Mouse (Mus musculus): ENCODE results near the gene Ptprb. TPM values are rescaled to one million over a fixed set of nuclear protein-coding genes. Genes with fewer than 3 reads are reported as not detected.

Gene Ptprb
- 4.2 and 5.0 TPM in 2 replicates for polyA plus RNA-seq (2015; fragmentation: Nextera tagmentation; extraction: Ambion mirVana)

DNA sequence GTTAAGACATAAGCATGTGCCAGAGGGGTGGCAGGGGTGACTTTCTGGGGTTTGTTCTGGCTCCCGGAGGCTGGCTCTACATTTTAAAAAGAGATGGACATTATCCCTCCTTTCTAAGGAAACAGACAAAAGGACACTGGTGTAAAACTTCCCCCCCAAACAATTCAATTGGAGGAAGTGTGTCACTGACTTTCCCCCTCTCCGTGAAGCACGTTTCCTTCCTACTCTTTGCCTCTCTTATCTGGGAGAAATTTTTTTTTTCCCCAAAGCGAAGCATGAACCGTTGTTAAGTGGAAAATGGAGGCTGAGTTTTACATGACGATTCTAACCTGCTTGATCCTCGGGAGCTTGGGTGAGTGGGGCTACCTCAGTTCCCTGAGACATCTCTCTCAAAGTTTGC, at the start of gene Ptprb:
Gene Ptprb (plus strand): TSS at position 244 of the 400 bp plus-strand sequence.

Other genes starting within 250 kb of the Ptprb start
- not detected in 2 replicates for gene 4933416C03Rik, start 161.6 kb upstream of the Ptprb start, polyA plus RNA-seq (2015; fragmentation: Nextera tagmentation; extraction: Ambion mirVana)
- 0.34 and 0.53 TPM in 2 replicates for gene Kcnmb4, start 198.4 kb downstream of the Ptprb start, polyA plus RNA-seq (2015; fragmentation: Nextera tagmentation; extraction: Ambion mirVana)